Mouse (Mus musculus) embryonic facial prominence, embryonic 12.5 days (tissue): ENCODE measurements around the gene Mettl14. TPM values are rescaled to one million over a fixed set of nuclear protein-coding genes. Genes with fewer than 3 reads are reported as not detected.
A peak's percentile ranks its signal among the peaks of the same experiment; 100 is the strongest.
"Not testable (repeated sequence)": the region's sequence is repeated elsewhere in the genome, so short reads cannot be mapped to it uniquely, and the experiment has no call there.

Experiments used
- ATAC-seq: fragments of 200-750 bp; cut with Nextera tagmentation; 2 replicates; pipeline ENCODE4 v1.8.0; 2017; ENCODE audit not compliant: insufficient number of reproducible peaks, insufficient read depth, low FRiP score, low TSS enrichment
- H3K27ac ChIP-seq: fragments of 300-500 bp; sonication (generic); 2 replicates; pipeline ENCODE4 v1.5.1; 2016; ENCODE audit warnings: mild to moderate bottlenecking
- H3K27me3 ChIP-seq: fragments of 300-500 bp; sonication (generic); 2 replicates; pipeline ENCODE4 v1.6.1; 2016; ENCODE audit warnings: mild to moderate bottlenecking, moderate library complexity
- H3K36me3 ChIP-seq: fragments of 300-500 bp; sonication (generic); 2 replicates; pipeline ENCODE4 v1.6.1; 2016; ENCODE audit warnings: mild to moderate bottlenecking
- H3K4me1 ChIP-seq: fragments of 300-500 bp; sonication (generic); 2 replicates; pipeline ENCODE4 v1.6.1; 2016
- H3K4me2 ChIP-seq: fragments of 300-500 bp; sonication (generic); replicated peaks from 2 replicates; pipeline ENCODE4 v1.6.1; 2016; ENCODE audit warnings: mild to moderate bottlenecking, moderate library complexity
- H3K4me3 ChIP-seq: fragments of 300-500 bp; sonication (generic); 2 replicates; pipeline ENCODE4 v1.5.1; 2016; ENCODE audit warnings: mild to moderate bottlenecking
- H3K9ac ChIP-seq: fragments of 300-500 bp; sonication (generic); 2 replicates; pipeline ENCODE4 v1.6.1; 2016; ENCODE audit warnings: mild to moderate bottlenecking, moderate library complexity
- H3K9me3 ChIP-seq: fragments of 300-500 bp; sonication (generic); 2 replicates; pipeline ENCODE4 v1.6.1; 2016; ENCODE audit warnings: mild to moderate bottlenecking, moderate library complexity
- WGBS: fragments of 180-500 bp; shearing (Covaris S2); methylation state at CpG from one replicate; pipeline ENCODE4 v1.1.7; 2016; 5-methylcytosine and 5-hydroxymethylcytosine counted together
- polyA plus RNA-seq: library from polyadenylated mRNA; unstranded; fragments of >200 nt; fragmentation: Nextera tagmentation; extraction: Ambion mirVana; gene quantifications from 2 replicates; pipeline ENCODE4 v1.2.1, GENCODE M21; 2016

Gene Mettl14
- polyA plus RNA-seq, 1 experiment from 2014 or later: 35.9 TPM

DNA sequence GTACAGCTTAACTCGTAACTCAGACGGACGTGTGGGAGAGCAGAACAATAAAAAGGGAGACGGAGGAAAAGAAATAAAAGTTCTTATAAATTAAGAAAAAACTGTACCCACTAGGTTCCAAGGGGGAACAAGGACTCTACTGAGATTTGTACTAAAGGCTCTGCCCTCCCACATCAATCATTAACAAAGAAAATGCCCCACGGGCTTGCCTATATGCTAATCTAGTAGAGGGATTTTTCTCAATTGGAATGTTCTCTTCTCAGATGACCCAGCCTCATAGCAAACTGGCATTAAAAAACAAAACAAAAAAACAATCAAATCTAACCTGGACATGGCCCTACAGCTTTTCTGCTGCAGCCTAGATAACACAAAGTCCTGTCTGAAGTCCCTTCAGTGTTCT lies 9.7 kb upstream of the Mettl14 start:
- H3K27ac ChIP-seq: no peak overlapping the region
- ATAC-seq: no peak
- no peak overlapping the region for H3K9ac ChIP-seq
- no peaks in the 10 kb centered on the region for H3K4me1 ChIP-seq
- H3K4me2 ChIP-seq: no peak overlapping the region
- no peak overlapping the region for H3K4me3 ChIP-seq
- H3K27me3 ChIP-seq: no peaks in the 10 kb centered on the region
- 89% methylated on average over 5 of the region's 5 CpGs for WGBS
- H3K9me3 ChIP-seq: no peaks in the 10 kb centered on the region
- no peaks in the 10 kb centered on the region for H3K36me3 ChIP-seq

DNA sequence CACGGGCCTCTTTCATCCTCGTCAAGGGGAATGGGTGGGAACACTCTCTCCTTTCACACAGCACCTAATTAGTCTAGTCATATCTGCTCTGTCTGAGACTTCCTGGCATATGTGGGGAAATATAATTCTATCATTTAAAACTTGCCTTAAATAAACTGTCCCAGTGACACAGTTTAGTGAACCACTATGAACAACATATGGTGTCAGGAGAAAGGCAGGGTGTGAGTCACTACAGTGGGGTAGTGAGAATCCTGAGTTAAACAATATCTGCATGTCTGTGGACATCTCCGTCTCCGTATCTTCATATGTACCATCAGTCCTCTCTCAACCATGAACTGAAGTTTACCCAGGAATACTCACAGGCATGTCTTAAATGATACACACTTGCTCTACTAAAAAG lies 5.3 kb upstream of the Mettl14 start:
- ATAC-seq: no peak

DNA sequence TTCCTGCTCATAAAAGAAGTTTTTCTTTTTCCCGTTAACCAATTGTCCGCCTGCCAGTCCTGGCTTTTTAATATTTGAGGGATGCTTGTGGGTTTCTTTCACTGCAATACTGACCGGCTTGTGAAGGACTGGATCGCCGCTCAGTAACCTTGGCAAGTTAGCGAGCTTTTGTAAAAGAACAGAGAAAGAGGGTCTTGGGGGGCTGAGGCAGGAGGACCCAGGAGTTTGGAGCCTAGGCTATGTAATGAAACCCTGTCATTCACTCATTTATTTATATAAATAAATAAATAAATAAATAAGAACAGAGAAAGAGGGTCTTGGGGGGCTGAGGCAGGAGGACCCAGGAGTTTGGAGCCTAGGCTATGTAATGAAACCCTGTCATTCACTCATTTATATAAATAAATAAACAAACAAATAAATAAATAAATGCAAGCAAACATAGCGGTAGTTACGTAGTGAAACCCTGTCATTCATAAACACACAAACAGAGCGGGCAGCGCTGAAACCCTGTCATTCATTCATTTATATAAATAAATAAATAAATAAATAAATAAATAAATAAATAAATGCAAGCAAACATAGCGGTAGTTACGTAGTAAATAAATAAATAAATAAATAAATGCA lies 361 bp upstream of the Mettl14 start:
- not testable (repeated sequence) for H3K9me3 ChIP-seq, H3K36me3 ChIP-seq, H3K27me3 ChIP-seq
- Histone ChIP-seq H3K27ac (peak overlapping the region; percentile 85), H3K4me1 (peaks cover 12% of the 10 kb centered on the region), H3K9ac (0 out of 2 replicates have a peak overlapping the region, but pooled peaks have one; percentile 44), H3K4me2 (peak overlapping the region; percentile 50), H3K4me3 (peak overlapping the region; percentile 73)
- ATAC-seq: 0 out of 2 replicates have a peak, but pooled peaks have one; percentile 61
- 17% methylated on average over 12 of the region's 12 CpGs for WGBS

More for the DNA sequence above, 5.3 kb upstream of the Mettl14 start:
- no peak overlapping the region for H3K4me2 ChIP-seq
- no peak overlapping the region for H3K9ac ChIP-seq
- no peaks in the 10 kb centered on the region for H3K4me1 ChIP-seq
- H3K9me3 ChIP-seq: no peaks in the 10 kb centered on the region
- 92% methylated on average over 4 of the region's 4 CpGs for WGBS
- H3K4me3 ChIP-seq: no peak overlapping the region
- no peaks in the 10 kb centered on the region for H3K36me3 ChIP-seq
- H3K27ac ChIP-seq: no peak overlapping the region
- H3K27me3 ChIP-seq: no peaks in the 10 kb centered on the region

GRCm38 (mm10) chr3:123385118-123385485 lies 806 bp downstream of the Mettl14 start:
- Histone ChIP-seq H3K4me2 (peak overlapping the region; percentile 67), H3K9ac (peak overlapping the region; percentile 60), H3K27ac (0 out of 2 replicates have a peak overlapping the region, but pooled peaks have one; percentile 46), H3K4me1 (peaks cover 12% of the 10 kb centered on the region), H3K27me3 (no peaks in the 10 kb centered on the region), H3K9me3 (no peaks in the 10 kb centered on the region), H3K36me3 (peaks cover 13% of the 10 kb centered on the region), H3K4me3 (peak overlapping the region; percentile 73)
- WGBS: 8% methylated on average over 6 of the region's 6 CpGs
- ATAC-seq: no peak

DNA sequence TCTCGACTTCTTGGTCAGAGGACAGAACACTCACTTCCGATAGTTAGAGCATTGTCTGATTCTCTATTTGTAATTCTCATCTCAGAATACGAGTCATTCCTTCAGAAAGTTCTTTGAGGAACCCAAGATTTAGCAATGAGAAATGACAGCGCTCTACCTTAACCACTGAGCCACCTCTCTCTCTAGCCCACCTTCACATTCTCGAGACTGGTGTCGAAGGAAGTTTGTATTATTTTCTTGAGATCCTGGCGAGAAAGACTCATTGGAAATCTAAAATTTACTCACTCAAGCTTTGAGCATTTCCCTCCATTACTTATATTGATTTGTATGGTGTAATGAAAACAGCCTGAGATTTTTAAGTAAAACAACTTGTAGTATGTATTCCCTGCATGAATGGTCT lies 1.5 kb downstream of the Mettl14 start:
- no peak overlapping the region for H3K9ac ChIP-seq
- whole genome bisulfite sequencing: 91% methylated on average over 7 of the region's 7 CpGs

GRCm38 (mm10) chr3:123376562-123376961 lies 9.3 kb downstream of the Mettl14 start:
- Histone ChIP-seq H3K27ac (no peak overlapping the region), H3K27me3 (no peaks in the 10 kb centered on the region), H3K9ac (no peak overlapping the region), H3K4me1 (no peaks in the 10 kb centered on the region), H3K4me3 (no peak overlapping the region), H3K9me3 (no peaks in the 10 kb centered on the region), H3K4me2 (no peak overlapping the region), H3K36me3 (peaks cover 49% of the 10 kb centered on the region)
- no peak for ATAC-seq
- 93% methylated on average over 3 of the region's 3 CpGs for WGBS

More for the DNA sequence above, 1.5 kb downstream of the Mettl14 start:
- H3K36me3 ChIP-seq: peaks cover 19% of the 10 kb centered on the region
- peak overlapping the region; percentile 67 for H3K4me2 ChIP-seq
- no peak overlapping the region; the same call in 1 of the 2 replicates for H3K4me3 ChIP-seq
- H3K9me3 ChIP-seq: no peaks in the 10 kb centered on the region
- H3K27ac ChIP-seq: no peak overlapping the region
- peaks cover 12% of the 10 kb centered on the region for H3K4me1 ChIP-seq
- no peaks in the 10 kb centered on the region for H3K27me3 ChIP-seq
- ATAC-seq: no peak

DNA sequence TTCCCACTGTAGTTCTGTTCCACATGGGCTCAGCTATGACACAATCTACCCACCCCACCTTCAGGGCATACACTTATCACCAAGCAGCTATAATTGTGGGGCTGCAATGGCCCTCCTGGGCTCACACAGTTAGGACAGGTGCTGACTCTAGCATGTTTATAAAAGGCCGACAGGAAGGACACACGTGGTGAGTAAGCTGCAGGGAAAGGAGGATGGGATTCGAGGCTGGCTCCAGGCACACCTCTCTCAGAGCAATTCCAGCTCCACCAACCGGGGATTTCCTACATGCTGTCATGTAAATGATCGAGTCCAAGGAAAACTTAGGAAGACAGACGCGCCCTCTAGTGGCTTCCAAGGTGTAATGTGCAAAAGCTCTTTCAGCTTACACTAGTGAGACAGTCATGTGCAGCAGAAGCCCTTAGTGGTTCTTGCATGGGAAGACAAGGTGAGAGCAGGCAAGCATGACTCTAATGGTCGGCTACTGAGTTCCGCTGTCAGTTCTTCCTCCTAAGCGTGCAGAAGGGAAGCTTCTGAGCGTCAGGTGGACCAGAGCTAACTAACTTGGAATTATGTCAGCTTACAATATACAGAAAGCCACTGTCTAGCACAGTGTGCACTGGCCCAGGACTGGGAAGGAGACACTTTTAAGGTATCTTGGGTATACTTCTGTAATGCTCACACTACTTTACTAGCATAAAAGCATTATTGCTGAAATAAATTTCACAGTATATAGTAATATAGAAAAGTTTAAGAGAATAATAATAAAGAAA lies 14.0 kb downstream of the Mettl14 start:
- H3K36me3 ChIP-seq: peaks cover 45% of the 10 kb centered on the region

GRCm38 (mm10) chr3:123370927-123371326 lies 15.0 kb downstream of the Mettl14 start:
- ATAC-seq: no peak
- Histone ChIP-seq H3K36me3 (peaks cover 43% of the 10 kb centered on the region), H3K4me3 (no peak overlapping the region), H3K9me3 (no peaks in the 10 kb centered on the region), H3K4me2 (no peak overlapping the region), H3K27ac (no peak overlapping the region), H3K9ac (no peak overlapping the region), H3K27me3 (no peaks in the 10 kb centered on the region), H3K4me1 (no peaks in the 10 kb centered on the region)
- 89% methylated on average over 5 of the region's 5 CpGs for WGBS

More for the DNA sequence above, 14.0 kb downstream of the Mettl14 start:
- Histone ChIP-seq H3K27me3 (no peaks in the 10 kb centered on the region), H3K4me1 (no peaks in the 10 kb centered on the region), H3K9me3 (no peaks in the 10 kb centered on the region), H3K4me2 (no peak overlapping the region), H3K27ac (no peak overlapping the region), H3K4me3 (no peak overlapping the region), H3K9ac (no peak overlapping the region)
- 36% methylated on average over 11 of the region's 11 CpGs for WGBS
- ATAC-seq: 0 out of 2 replicates have a peak, but pooled peaks have one; percentile 47

DNA sequence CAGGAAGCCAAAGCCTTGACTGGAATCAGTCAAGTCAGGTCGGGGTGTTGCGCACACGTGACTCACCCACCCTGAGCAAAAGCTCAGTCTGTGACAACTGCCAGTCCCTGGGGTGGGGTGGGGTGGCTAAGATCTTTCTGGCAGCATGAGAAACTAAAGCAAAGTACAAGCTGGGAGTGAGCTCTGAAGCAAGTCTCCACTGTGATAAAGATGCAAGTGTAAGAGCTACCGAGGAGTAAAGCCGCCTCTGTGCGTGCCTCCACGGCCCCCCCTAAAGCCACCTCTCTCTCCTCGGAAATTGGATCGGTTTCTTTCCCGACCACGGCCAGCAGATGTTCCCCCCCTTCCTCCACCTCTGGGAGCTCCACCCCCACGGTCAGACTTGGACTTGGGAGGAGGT lies 16.7 kb downstream of the Mettl14 start:
- Histone ChIP-seq H3K9ac (no peak overlapping the region), H3K4me2 (no peak overlapping the region), H3K9me3 (no peaks in the 10 kb centered on the region), H3K27ac (no peak overlapping the region), H3K4me1 (no peaks in the 10 kb centered on the region), H3K36me3 (peaks cover 33% of the 10 kb centered on the region), H3K27me3 (no peaks in the 10 kb centered on the region), H3K4me3 (no peak overlapping the region)
- 87% methylated on average over 12 of the region's 12 CpGs for WGBS
- no peak for ATAC-seq

DNA sequence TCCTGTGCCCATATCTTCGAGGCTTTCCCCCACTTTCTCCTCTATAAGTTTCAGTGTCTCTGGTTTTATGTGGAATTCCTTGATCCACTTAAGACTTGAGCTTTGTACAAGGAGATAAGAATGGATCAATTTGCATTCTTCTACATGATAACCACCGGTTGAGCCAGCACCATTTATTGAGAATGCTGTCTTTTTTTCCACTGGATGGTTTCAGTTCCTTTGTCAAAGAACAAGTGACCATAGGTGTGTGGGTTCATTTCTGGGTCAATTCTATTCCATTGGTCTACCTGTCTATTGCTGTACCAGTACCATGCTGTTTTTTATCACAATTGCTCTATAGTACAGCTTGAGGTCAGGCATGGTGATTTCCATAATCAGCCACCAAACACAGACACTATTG lies 19.1 kb downstream of the Mettl14 start:
- not testable (repeated sequence) for H3K9ac ChIP-seq, H3K27ac ChIP-seq, H3K27me3 ChIP-seq, H3K4me2 ChIP-seq, H3K4me1 ChIP-seq, H3K4me3 ChIP-seq, ATAC-seq, H3K9me3 ChIP-seq
- 84% methylated on average over 2 of the region's 2 CpGs for WGBS
- H3K36me3 ChIP-seq: peaks cover 45% of the 10 kb centered on the region

DNA sequence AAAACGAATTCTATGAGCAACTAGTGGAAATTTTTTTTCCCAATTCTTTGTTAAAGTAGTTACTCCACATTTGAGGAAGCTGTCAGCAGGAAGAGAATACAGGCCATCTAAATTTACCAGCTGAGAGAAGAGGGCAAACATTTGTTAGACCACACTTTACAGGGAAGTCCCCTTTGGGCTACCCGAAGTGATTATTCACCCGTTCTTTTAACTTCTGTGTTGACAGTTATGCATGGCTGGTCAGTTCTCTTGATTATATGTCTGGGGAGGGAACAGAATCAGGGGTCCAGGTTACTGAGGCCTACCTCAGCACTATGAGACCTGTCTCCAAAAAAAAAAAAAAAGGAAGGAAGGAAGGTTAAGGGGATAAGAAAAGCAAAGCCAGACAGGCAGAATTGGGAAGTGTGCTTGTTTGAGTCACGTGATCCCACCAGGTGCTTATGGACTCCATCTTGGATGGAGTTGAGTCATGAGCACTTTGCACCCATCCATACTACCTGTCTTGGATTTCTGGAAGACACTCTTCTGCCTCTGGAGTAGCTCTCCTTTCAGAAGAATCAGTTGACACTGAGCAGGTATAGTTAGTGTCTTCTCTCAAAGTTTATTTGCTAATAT lies 29.4 kb downstream of the Mettl14 start:
- Histone ChIP-seq H3K9ac (no peak overlapping the region), H3K9me3 (no peaks in the 10 kb centered on the region), H3K36me3 (peaks cover 49% of the 10 kb centered on the region), H3K4me3 (no peak overlapping the region), H3K27ac (no peak overlapping the region), H3K4me1 (no peaks in the 10 kb centered on the region), H3K4me2 (no peak overlapping the region), H3K27me3 (no peaks in the 10 kb centered on the region)
- ATAC-seq: no peak
- 84% methylated on average over 4 of the region's 4 CpGs for WGBS

- no peak overlapping the region for H3K4me2 ChIP-seq
- ATAC-seq: no peak
- no peaks in the 10 kb centered on the region for H3K27me3 ChIP-seq
- H3K4me1 ChIP-seq: no peaks in the 10 kb centered on the region
- no peak overlapping the region for H3K9ac ChIP-seq
- peaks cover 47% of the 10 kb centered on the region for H3K36me3 ChIP-seq
- no peak overlapping the region for H3K27ac ChIP-seq
- no peak overlapping the region for H3K4me3 ChIP-seq
- no peaks in the 10 kb centered on the region for H3K9me3 ChIP-seq
- 92% methylated on average over 9 of the region's 9 CpGs for WGBS
Observed at GRCm38 (mm10) chr3:123354388-123354787, 31.5 kb downstream of the Mettl14 start.
